Mouse (Mus musculus) heart, embryonic 11.5 days (tissue): ENCODE results near the gene Pdzrn3. TPM values are rescaled to one million over a fixed set of nuclear protein-coding genes. Genes with fewer than 3 reads are reported as not detected.

Experiments used
- ATAC-seq: fragments of 200-750 bp; cut with Nextera tagmentation; replicated peaks from 2 replicates; pipeline ENCODE4 v1.8.0; 2017; ENCODE audit warnings: moderate library complexity; ENCODE audit not compliant: insufficient number of reproducible peaks, low FRiP score, low TSS enrichment
- H3K27ac ChIP-seq: fragments of 300-500 bp; sonication (generic); 2 replicates; pipeline ENCODE4 v1.5.1; 2014; ENCODE audit warnings: mild to moderate bottlenecking, low read depth, low read length
- H3K27me3 ChIP-seq: fragments of 300-500 bp; sonication (generic); 2 replicates; pipeline ENCODE4 v1.6.1; 2014; ENCODE audit warnings: mild to moderate bottlenecking, low read length, mixed read lengths; ENCODE audit not compliant: control insufficient read depth, insufficient read depth
- H3K36me3 ChIP-seq: fragments of 300-500 bp; sonication (generic); 2 replicates; pipeline ENCODE4 v1.6.1; 2014; ENCODE audit warnings: mild to moderate bottlenecking, low read length, moderate library complexity, mixed read lengths; ENCODE audit not compliant: control insufficient read depth, insufficient read depth
- H3K4me1 ChIP-seq: fragments of 300-500 bp; sonication (generic); 2 replicates; pipeline ENCODE4 v1.6.1; 2014; ENCODE audit warnings: low read length; ENCODE audit not compliant: control insufficient read depth, insufficient read depth
- H3K4me2 ChIP-seq: fragments of 300-500 bp; sonication (generic); 2 replicates; pipeline ENCODE4 v1.6.1; 2014; ENCODE audit warnings: mild to moderate bottlenecking, moderate library complexity
- H3K4me3 ChIP-seq: fragments of 300-500 bp; sonication (generic); 2 replicates; pipeline ENCODE4 v1.5.1; 2014; ENCODE audit warnings: low read depth, low read length
- H3K9ac ChIP-seq: fragments of 300-500 bp; sonication (generic); 2 replicates; pipeline ENCODE4 v1.6.1; 2014; ENCODE audit warnings: mild to moderate bottlenecking, low read depth, low read length, moderate library complexity
- H3K9me3 ChIP-seq: fragments of 300-500 bp; sonication (generic); replicated peaks from 2 replicates; pipeline ENCODE4 v1.6.1; 2016; ENCODE audit warnings: low read length; ENCODE audit not compliant: control insufficient read depth
- WGBS: fragments of 180-500 bp; shearing (Covaris S2); extraction: QIAGEN DNeasy Blood & Tissue Kit; methylation state at CpG from one replicate; pipeline ENCODE4 v1.1.7; 2014; ENCODE audit not compliant: insufficient replicate concordance; 5-methylcytosine and 5-hydroxymethylcytosine counted together
- polyA plus RNA-seq: library from polyadenylated mRNA; unstranded; fragments of >200 nt; fragmentation: Nextera tagmentation; extraction: Ambion mirVana; gene quantifications from 2 replicates; pipeline ENCODE4 v1.2.1, GENCODE M21; 2014

Gene Pdzrn3
- polyA plus RNA-seq, 1 experiment from 2014 or later: 10.5 TPM

GRCm38 (mm10) chr6:101217756-101218155 is 159.9 kb downstream of the Pdzrn3 start:
- ATAC-seq: no peak
- Histone ChIP-seq H3K9ac (no peak overlapping the region), H3K9me3 (no peaks in the 10 kb centered on the region), H3K27me3 (no peaks in the 10 kb centered on the region), H3K4me1 (peaks cover 5% of the 10 kb centered on the region), H3K27ac (no peak overlapping the region), H3K4me3 (no peak overlapping the region), H3K36me3 (no peaks in the 10 kb centered on the region), H3K4me2 (no peak overlapping the region)
- WGBS: 63% methylated on average over 6 of the region's 6 CpGs

- 0 out of 2 replicates have a peak overlapping the region, but pooled peaks have one; percentile 11 for H3K4me2 ChIP-seq
- H3K9ac ChIP-seq: no peak overlapping the region
- 50% methylated on average over 16 of the region's 16 CpGs for WGBS
Measured at GRCm38 (mm10) chr6:101215436-101215791, 162.3 kb downstream of the Pdzrn3 start.

DNA sequence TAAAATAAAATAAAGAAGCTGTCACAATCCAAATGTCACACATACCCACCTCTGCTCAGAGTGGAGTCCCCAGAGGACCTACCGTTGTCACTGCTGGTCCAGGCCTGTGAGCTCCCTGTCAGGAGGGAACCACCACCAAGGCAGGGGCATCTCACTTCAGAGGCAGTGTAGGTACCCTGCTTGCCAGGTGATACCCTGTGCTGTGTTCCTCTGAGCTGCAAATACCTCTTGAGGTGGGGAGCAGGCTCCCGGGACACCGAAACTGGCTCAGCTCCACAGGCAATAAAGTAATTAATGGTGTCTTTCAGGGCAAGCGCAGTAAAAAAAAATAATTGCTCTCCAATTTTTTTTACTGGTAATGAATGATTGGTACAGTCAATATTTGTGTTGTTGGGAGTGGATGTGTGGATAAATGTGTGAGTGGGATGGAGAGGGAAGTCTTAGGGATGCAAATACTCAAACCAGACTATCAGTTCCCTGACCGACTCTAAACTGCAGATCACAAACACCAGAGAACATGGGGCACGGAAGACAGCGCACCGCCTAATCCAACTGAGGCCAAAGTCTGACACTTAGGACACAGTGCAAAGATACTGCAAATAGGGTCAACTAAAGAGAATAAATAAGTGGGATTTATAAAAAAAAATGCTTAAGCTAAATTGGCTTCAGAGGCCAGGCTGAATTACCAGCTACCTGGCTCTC is 162.8 kb downstream of the Pdzrn3 start:
- Histone ChIP-seq H3K4me2 (no peak overlapping the region), H3K9ac (no peak overlapping the region), H3K27ac (no peak overlapping the region), H3K4me1 (peaks cover 5% of the 10 kb centered on the region), H3K4me3 (no peak overlapping the region), H3K36me3 (no peaks in the 10 kb centered on the region), H3K9me3 (no peaks in the 10 kb centered on the region), H3K27me3 (no peaks in the 10 kb centered on the region)
- ATAC-seq: no peak
- 81% methylated on average over 8 of the region's 8 CpGs for WGBS

More at GRCm38 (mm10) chr6:101215436-101215791, 162.3 kb downstream of the Pdzrn3 start:
- no peaks in the 10 kb centered on the region for H3K9me3 ChIP-seq
- no peaks in the 10 kb centered on the region for H3K27me3 ChIP-seq
- peak; percentile 31; the same call in 1 of the 2 replicates for ATAC-seq
- H3K36me3 ChIP-seq: no peaks in the 10 kb centered on the region
- no peak overlapping the region for H3K4me3 ChIP-seq
- peaks cover 5% of the 10 kb centered on the region for H3K4me1 ChIP-seq
- H3K27ac ChIP-seq: no peak overlapping the region

- Histone ChIP-seq H3K27me3 (no peaks in the 10 kb centered on the region), H3K9ac (no peak overlapping the region), H3K4me2 (no peak overlapping the region), H3K4me3 (no peak overlapping the region), H3K36me3 (no peaks in the 10 kb centered on the region), H3K4me1 (peaks cover 5% of the 10 kb centered on the region), H3K9me3 (no peaks in the 10 kb centered on the region), H3K27ac (no peak overlapping the region)
- ATAC-seq: no peak
- WGBS: 78% methylated on average over 5 of the region's 5 CpGs
Measured at GRCm38 (mm10) chr6:101213066-101213465, 164.6 kb downstream of the Pdzrn3 start.

- no peak for ATAC-seq
- no peak overlapping the region for H3K4me2 ChIP-seq
- H3K27ac ChIP-seq: no peak overlapping the region
- H3K4me3 ChIP-seq: no peak overlapping the region
- H3K9ac ChIP-seq: no peak overlapping the region
- H3K9me3 ChIP-seq: no peaks in the 10 kb centered on the region
- no peaks in the 10 kb centered on the region for H3K36me3 ChIP-seq
- peaks cover 5% of the 10 kb centered on the region for H3K4me1 ChIP-seq
- no peaks in the 10 kb centered on the region for H3K27me3 ChIP-seq
- 87% methylated on average over 6 of the region's 6 CpGs for WGBS
Measured at GRCm38 (mm10) chr6:101212086-101212485, 165.6 kb downstream of the Pdzrn3 start.

DNA sequence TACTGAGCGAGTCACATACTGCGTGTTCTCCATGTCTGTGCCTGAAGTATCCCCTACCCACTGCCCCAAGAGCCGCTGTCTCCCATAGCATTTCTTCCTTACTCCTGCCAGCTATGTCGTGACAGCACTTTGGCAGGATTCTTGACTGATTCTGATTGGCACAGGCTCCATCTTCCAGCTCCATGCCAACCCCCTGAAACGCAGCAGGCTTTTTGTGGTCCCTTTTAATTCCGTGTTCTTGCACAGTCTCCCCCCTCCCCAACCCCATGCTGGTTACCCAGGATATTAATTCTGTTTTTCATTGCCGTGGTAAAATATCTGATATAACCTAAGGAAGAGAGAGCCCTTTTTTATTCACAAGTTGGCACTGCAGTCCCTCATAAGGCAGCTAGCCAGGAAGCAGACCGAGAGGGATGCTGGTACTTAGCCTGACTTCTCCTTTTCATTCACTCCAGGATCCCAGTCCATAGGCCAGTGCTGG is 166.3 kb downstream of the Pdzrn3 start:
- H3K9ac ChIP-seq: no peak overlapping the region

GRCm38 (mm10) chr6:101198943-101199298 is 178.8 kb downstream of the Pdzrn3 start:
- no peak overlapping the region for H3K4me3 ChIP-seq
- no peaks in the 10 kb centered on the region for H3K9me3 ChIP-seq
- no peaks in the 10 kb centered on the region for H3K36me3 ChIP-seq
- 32% methylated on average over 8 of the region's 8 CpGs for WGBS
- H3K4me1 ChIP-seq: peaks cover 12% of the 10 kb centered on the region; the same call in 1 of the 2 replicates
- H3K27ac ChIP-seq: no peak overlapping the region
- H3K27me3 ChIP-seq: peaks cover 2% of the 10 kb centered on the region; the same call in 1 of the 2 replicates
- no peak overlapping the region for H3K9ac ChIP-seq
- no peak for ATAC-seq
- peak overlapping the region; percentile 40 for H3K4me2 ChIP-seq

More for the DNA sequence above, 166.3 kb downstream of the Pdzrn3 start:
- Histone ChIP-seq H3K27me3 (no peaks in the 10 kb centered on the region), H3K4me1 (peaks cover 5% of the 10 kb centered on the region), H3K9me3 (no peaks in the 10 kb centered on the region), H3K4me2 (no peak overlapping the region), H3K36me3 (no peaks in the 10 kb centered on the region), H3K4me3 (no peak overlapping the region), H3K27ac (no peak overlapping the region)
- no peak for ATAC-seq
- WGBS: 89% methylated on average over 8 of the region's 8 CpGs

GRCm38 (mm10) chr6:101198284-101198942 is 179.3 kb downstream of the Pdzrn3 start:
- Histone ChIP-seq H3K9me3 (no peaks in the 10 kb centered on the region), H3K4me3 (no peak overlapping the region), H3K4me1 (peaks cover 12% of the 10 kb centered on the region; the same call in 1 of the 2 replicates), H3K27me3 (peaks cover 2% of the 10 kb centered on the region; the same call in 1 of the 2 replicates), H3K36me3 (no peaks in the 10 kb centered on the region), H3K4me2 (peak overlapping the region; percentile 40), H3K27ac (no peak overlapping the region), H3K9ac (no peak overlapping the region)
- 24% methylated on average over 24 of the region's 24 CpGs for WGBS
- no peak for ATAC-seq
